Comparison of ENCODE assay signal across 11 mouse cellular contexts in the genomic region with DNA sequence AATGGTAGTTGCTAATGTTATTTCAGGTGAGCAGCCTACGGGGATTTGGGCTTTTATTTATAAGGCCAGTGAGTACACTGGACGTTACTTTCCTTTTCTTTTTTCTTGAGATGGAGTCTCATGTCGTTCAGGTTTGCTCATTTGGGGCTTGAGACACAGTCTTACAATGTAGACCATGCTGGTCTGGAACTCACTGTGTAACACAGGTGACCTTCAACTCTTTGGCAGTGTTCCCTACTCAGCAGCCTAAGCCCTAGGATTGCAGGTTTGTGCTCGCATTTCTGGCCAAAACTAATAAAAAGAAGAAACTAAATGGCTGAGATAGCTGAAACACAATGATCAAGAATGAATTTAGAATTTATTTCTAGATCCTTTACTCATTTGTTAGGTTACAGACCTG. TPM values are rescaled to one million over a fixed set of nuclear protein-coding genes. Genes with fewer than 3 reads are reported as not detected.
DNase-seq lines count a peak whose midpoint lies in the region; ATAC-seq and TF ChIP-seq lines count a peak whose summit lies in the region.
"Had no signal": no experiment of that assay in that cellular context is flagged by ENCODE, and none has a peak within 500 bp of the region (broad histone marks: within the 10 kb centered on the region; RNA-seq: fewer than 3 reads in every experiment).

No protein-coding gene starts in this region.

- peaks cover 24% of the 10 kb centered on the region for H3K4me1 ChIP-seq in lung, embryonic 14.5 days (ENCODE audit: insufficient read depth)
- H3K4me1 ChIP-seq in kidney, adult 2 months (ENCODE audit: control insufficient read depth, insufficient read depth, low read length) = peaks cover 43% of the 10 kb centered on the region

- no peak overlapping the region for H3K4me3 ChIP-seq in lung, embryonic 14.5 days (ENCODE audit: low read depth, low read length)
- no peak overlapping the region for H3K4me3 ChIP-seq in kidney, adult 2 months (ENCODE audit: insufficient read depth, low read depth, low read length)
- H3K4me3 ChIP-seq: embryonic facial prominence, embryonic 13.5 days; neural tube, embryonic 15.5 days had no signal

- ATAC-seq in lung, embryonic 14.5 days (ENCODE audit: insufficient read depth) = no peak
- ATAC-seq in frontal cortex, adult (ENCODE audit: low TSS enrichment) = no peak

- TF ChIP-seq POLR2A in kidney, adult 2 months (IDR thresholded peaks at IDR 0.05; ENCODE audit: low read depth, low read length) = no peak

- H3K4me2 ChIP-seq in lung, embryonic 14.5 days = peak overlapping the region; percentile 31
- H3K4me2 ChIP-seq: embryonic facial prominence, embryonic 13.5 days; neural tube, embryonic 15.5 days had no signal

- 0 out of 2 replicates have a peak, but pooled peaks cover under 1% of the 10 kb centered on the region for H3K36me3 ChIP-seq in lung, embryonic 14.5 days (ENCODE audit: insufficient read depth)
- no peaks in the 10 kb centered on the region; the same call in 1 of the 2 replicates for H3K36me3 ChIP-seq in kidney, adult 2 months (ENCODE audit: control insufficient read depth, insufficient read depth, low read length)
- H3K36me3 ChIP-seq: embryonic facial prominence, embryonic 13.5 days; neural tube, embryonic 15.5 days had no signal

- peak overlapping the region; percentile 25; the same call in 1 of the 2 replicates for H3K27ac ChIP-seq in lung, embryonic 14.5 days (ENCODE audit: low read depth)
- peak overlapping the region; percentile 86 for H3K27ac ChIP-seq in kidney, adult 2 months (ENCODE audit: insufficient read depth, low read depth, low read length)
- H3K27ac ChIP-seq: embryonic facial prominence, embryonic 13.5 days; neural tube, embryonic 15.5 days had no signal

- no peaks in the 10 kb centered on the region for H3K9me3 ChIP-seq in lung, embryonic 14.5 days (ENCODE audit: low read depth, low read length)
- H3K9me3 ChIP-seq: embryonic facial prominence, embryonic 13.5 days; neural tube, embryonic 15.5 days had no signal

- no peak for TF ChIP-seq CTCF in lung, embryonic 14.5 days (IDR thresholded peaks at IDR 0.05; ENCODE audit: low read depth)
- TF ChIP-seq CTCF in kidney, adult 2 months (conservative IDR thresholded peaks at IDR 0.05; ENCODE audit: insufficient read depth, insufficient read length, low read depth, low read length) = no peak

- DNase-seq in adrenal gland, postnatal 10 days = peak; percentile 48
- DNase-seq in adrenal gland, adult 18-20 months (ENCODE audit: low spot score in 2 of 2) = no peak
- DNase-seq in lung, embryonic 14.5 days = peak; percentile 13
- DNase-seq in lung, postnatal 14 days = no peak
- peak; percentile 76 for DNase-seq in kidney, adult 2 months
- DNase-seq in skeletal muscle tissue, adult 2 months (ENCODE audit: low read depth, low spot score) = peak; percentile 54
- no peak for DNase-seq in embryo, embryonic 9.5 days (ENCODE audit: extremely low spot score)
- DNase-seq: lung, adult 18-20 months had no signal

- 37% methylated on average over 4 of the region's 4 CpGs for WGBS in lung, embryonic 14.5 days
- WGBS in kidney, adult 2 months = 2% methylated on average over 4 of the region's 4 CpGs

- H3K9ac ChIP-seq in lung, embryonic 14.5 days = no peak overlapping the region
- H3K9ac ChIP-seq: embryonic facial prominence, embryonic 13.5 days; neural tube, embryonic 15.5 days had no signal

- H3K27me3 ChIP-seq in lung, embryonic 14.5 days (ENCODE audit: insufficient read depth, low read length) = no peaks in the 10 kb centered on the region
- H3K27me3 ChIP-seq in kidney, adult 2 months (replicated peaks; ENCODE audit: control insufficient read depth, insufficient read depth, low read length) = no peaks in the 10 kb centered on the region
- H3K27me3 ChIP-seq: embryonic facial prominence, embryonic 13.5 days; neural tube, embryonic 15.5 days had no signal

RNA-seq across cellular contexts. Expression of gene Picalm, which starts 15.9 kb away (rescaled TPM):
- 100 to 1,000 TPM; 207 to 219 TPM for total RNA-seq in adrenal gland, postnatal 10 days (2021)
- 100 to 1,000 TPM; 134 to 172 TPM for total RNA-seq in adrenal gland, adult 18-20 months (2021)
- 53.6 and 59.9 TPM in 2 replicates for polyA plus RNA-seq in lung, embryonic 14.5 days (2014; fragmentation: Nextera tagmentation; extraction: Ambion mirVana)
- polyA plus RNA-seq in kidney, adult 2 months (2012; rRNA removed) = 89.4 and 99.3 TPM in 2 replicates

Comparison
In these comparisons a context has a peak if more than half of its experiments do, and no peak if none do; other contexts are left out.
1. DNase-seq: peak in adrenal gland, postnatal 10 days (single experiment), lung, embryonic 14.5 days (single experiment), kidney, adult 2 months (single experiment) and skeletal muscle tissue, adult 2 months (single experiment); none in adrenal gland, adult 18-20 months (0 of 2), lung, postnatal 14 days (single experiment) and embryo, embryonic 9.5 days (single experiment).